Mouse (Mus musculus) CD4-positive, CD25-positive, alpha-beta regulatory T cell, adult 4 months (primary cell): ENCODE data around the gene Lrtm2. TPM values are rescaled to one million over a fixed set of nuclear protein-coding genes. Genes with fewer than 3 reads are reported as not detected.

Experiments
- polyA plus RNA-seq, 2 experiments: library from polyadenylated mRNA; unstranded; fragments of 100-300 nt; shearing (Covaris generic); gene quantifications; one replicate each; pipeline ENCODE4 v1.2.1; 2017

Gene Lrtm2
- polyA plus RNA-seq, 2 experiments from 2014 or later: 0.66 TPM; not detected in 1

Other genes starting within 250 kb of the Lrtm2 start
- gene Dcp1b, start 155.5 kb downstream of the Lrtm2 start, polyA plus RNA-seq: 10 to 100 TPM; 15.1 to 19.9 TPM
- gene Cacna1c, start 134.3 kb downstream of the Lrtm2 start, polyA plus RNA-seq: 1 to 10 TPM in 1 of 2 experiments, under 1 TPM in 1; 0.49 to 1.4 TPM
- gene Cacna2d4, start 94.2 kb downstream of the Lrtm2 start, polyA plus RNA-seq: 10 to 100 TPM; 13.5 to 16.6 TPM
- gene Adipor2, start 86.9 kb upstream of the Lrtm2 start, polyA plus RNA-seq: 10 to 100 TPM in 1 of 2 experiments, 1 to 10 TPM in 1; 7.7 to 10.3 TPM
- 10 to 100 TPM; 10.7 to 11.3 TPM for gene Fbxl14, start 148.9 kb upstream of the Lrtm2 start, polyA plus RNA-seq
- gene Wnt5b, start 213.6 kb upstream of the Lrtm2 start, polyA plus RNA-seq: under 1 TPM in 1 of 2 experiments, not detected in 1; 0.20 TPM